Mouse (Mus musculus): ENCODE data around the gene Fhl4.

DNA sequence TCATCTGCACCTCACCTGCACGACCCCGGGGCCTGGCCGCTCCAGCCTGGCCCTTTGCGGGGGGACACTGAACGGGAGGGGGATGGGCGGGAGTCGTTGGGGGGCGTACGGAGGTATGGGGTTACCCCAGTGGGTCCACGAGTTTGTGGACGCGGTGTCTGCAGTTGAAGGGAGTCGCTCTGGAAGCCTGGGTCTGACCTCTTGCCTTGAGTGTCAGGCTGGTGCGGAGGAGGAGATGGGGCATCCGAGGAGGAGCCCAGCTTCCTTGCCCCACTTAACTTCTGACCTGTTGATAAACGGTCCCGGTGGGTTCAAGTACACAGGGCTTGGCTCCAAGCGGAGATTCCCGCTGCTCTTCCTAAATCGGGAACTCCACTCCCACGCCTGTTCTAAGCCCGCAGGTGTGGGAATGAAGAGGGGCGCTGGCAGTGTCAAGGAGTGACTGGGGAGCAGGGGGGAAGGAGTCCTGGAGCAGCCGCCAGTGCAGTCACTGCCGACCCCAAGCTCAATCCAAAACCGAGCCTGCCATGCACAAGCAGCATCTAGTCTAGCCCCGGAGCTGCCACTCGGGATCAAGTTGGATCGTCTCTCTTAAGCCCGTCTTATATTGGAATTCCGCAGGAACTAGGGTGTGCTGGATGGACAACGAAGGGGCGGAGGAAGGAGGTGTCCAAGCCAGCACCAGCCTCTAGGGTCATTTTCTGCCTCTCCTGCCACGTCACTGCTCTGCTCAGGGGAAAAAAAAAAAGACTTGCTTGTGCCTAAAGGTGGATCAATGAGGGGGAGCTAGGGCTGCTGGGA lies 990 bp upstream of the Fhl4 start:
- no peak for TF ChIP-seq CTCF (IDR thresholded peaks at IDR 0.05; ENCODE audit: low read depth, low read length)
- no peak for TF ChIP-seq GATA1 (IDR thresholded peaks at IDR 0.05; ENCODE audit: borderline replicate concordance, low read length)
- TF ChIP-seq GATA2 (IDR thresholded peaks at IDR 0.05; ENCODE audit: borderline replicate concordance, low read depth, low read length): no peak
- no peak for TF ChIP-seq TAL1 (conservative IDR thresholded peaks at IDR 0.05; ENCODE audit: low read depth, low read length)

All from G1E (cell line).